Mouse (Mus musculus) heart, embryonic 15.5 days (tissue): ENCODE measurements around the gene Gimap5. TPM values are rescaled to one million over a fixed set of nuclear protein-coding genes. Genes with fewer than 3 reads are reported as not detected.
A peak's percentile ranks its signal among the peaks of the same experiment; 100 is the strongest.

Source experiments
- ATAC-seq: fragments of 200-750 bp; cut with Nextera tagmentation; replicated peaks from 2 replicates; pipeline ENCODE4 v1.8.0; 2017; ENCODE audit warnings: low read depth, moderate TSS enrichment; ENCODE audit not compliant: insufficient number of reproducible peaks, insufficient read depth, low FRiP score
- H3K27ac ChIP-seq: fragments of 300-500 bp; sonication (generic); 2 replicates; pipeline ENCODE4 v1.5.1; 2015; ENCODE audit warnings: mild to moderate bottlenecking, inconsistent platforms
- H3K27me3 ChIP-seq: fragments of 300-500 bp; sonication (generic); 2 replicates; pipeline ENCODE4 v1.6.1; 2015; ENCODE audit warnings: inconsistent platforms
- H3K36me3 ChIP-seq: fragments of 300-500 bp; sonication (generic); 2 replicates; pipeline ENCODE4 v1.6.1; 2015; ENCODE audit warnings: mild to moderate bottlenecking, inconsistent platforms
- H3K4me1 ChIP-seq: fragments of 300-500 bp; sonication (generic); replicated peaks from 2 replicates; pipeline ENCODE4 v1.6.1; 2015; ENCODE audit warnings: inconsistent platforms
- H3K4me2 ChIP-seq: fragments of 300-500 bp; sonication (generic); 2 replicates; pipeline ENCODE4 v1.6.1; 2015; ENCODE audit warnings: inconsistent platforms, mild to moderate bottlenecking, moderate library complexity
- H3K4me3 ChIP-seq: fragments of 300-500 bp; sonication (generic); 2 replicates; pipeline ENCODE4 v1.5.1; 2015; ENCODE audit warnings: mild to moderate bottlenecking, inconsistent platforms
- H3K9ac ChIP-seq: fragments of 300-500 bp; sonication (generic); 2 replicates; pipeline ENCODE4 v1.6.1; 2015; ENCODE audit warnings: mild to moderate bottlenecking, inconsistent platforms
- H3K9me3 ChIP-seq: fragments of 300-500 bp; sonication (generic); replicated peaks from 2 replicates; pipeline ENCODE4 v1.6.1; 2016; ENCODE audit warnings: inconsistent platforms
- WGBS: fragments of 180-500 bp; shearing (Covaris S2); methylation state at CpG from one replicate; pipeline ENCODE4 v1.1.7; 2015; ENCODE audit warnings: mixed read lengths; 5-methylcytosine and 5-hydroxymethylcytosine counted together
- polyA plus RNA-seq: library from polyadenylated mRNA; unstranded; fragments of >200 nt; fragmentation: Nextera tagmentation; extraction: Ambion mirVana; gene quantifications from 2 replicates; pipeline ENCODE4 v1.2.1, GENCODE M21; 2015

The Gimap5 gene
- polyA plus RNA-seq, 1 experiment from 2014 or later = 6.2 TPM

- no peak within 1 kb of the TSS for H3K4me3 ChIP-seq
- no peak within 1 kb of the TSS for H3K9ac ChIP-seq
- no peak for ATAC-seq
- 49% methylated on average over 2 of the region's 2 CpGs for WGBS
- H3K4me1 ChIP-seq = no peaks in the 10 kb centered on the region
- no peaks in the 10 kb centered on the region for H3K36me3 ChIP-seq
- no peak within 1 kb of the TSS for H3K27ac ChIP-seq
- no peaks in the 10 kb centered on the region for H3K9me3 ChIP-seq
- no peak within 1 kb of the TSS for H3K4me2 ChIP-seq
- H3K27me3 ChIP-seq = no peaks in the 10 kb centered on the region
Observed at GRCm38 (mm10) chr6:48718455-48718854, 27.5 kb upstream of the Gimap5 start, which contains the start of the genes Gm28053 and Gimap7. Gene Gm28053, plus strand, starts transcription at chr6:48718607. Gene Gimap7, plus strand, starts transcription at chr6:48718621.

- no peak for ATAC-seq
- Histone ChIP-seq H3K36me3 (no peaks in the 10 kb centered on the region), H3K9ac (no peak overlapping the region), H3K27me3 (no peaks in the 10 kb centered on the region), H3K4me2 (no peak overlapping the region), H3K27ac (no peak overlapping the region), H3K4me3 (no peak overlapping the region), H3K9me3 (no peaks in the 10 kb centered on the region), H3K4me1 (peaks cover 2% of the 10 kb centered on the region)
- WGBS = 68% methylated on average over 4 of the region's 4 CpGs
Observed at GRCm38 (mm10) chr6:48720326-48720725, 25.7 kb upstream of the Gimap5 start.

- 66% methylated on average over 8 of the region's 8 CpGs for WGBS
- Histone ChIP-seq H3K9me3 (no peaks in the 10 kb centered on the region), H3K27me3 (no peaks in the 10 kb centered on the region), H3K36me3 (no peaks in the 10 kb centered on the region), H3K4me3 (no peak overlapping the region), H3K9ac (no peak overlapping the region), H3K4me2 (no peak overlapping the region), H3K4me1 (peaks cover 9% of the 10 kb centered on the region), H3K27ac (no peak overlapping the region)
- no peak for ATAC-seq
Observed at GRCm38 (mm10) chr6:48723468-48723867, 22.5 kb upstream of the Gimap5 start.

GRCm38 (mm10) chr6:48725476-48725875, 20.5 kb upstream of the Gimap5 start:
- WGBS = 0% methylated on average over 1 of the region's 1 CpGs
- peak overlapping the region; percentile 47 for H3K27ac ChIP-seq
- peak; percentile 74 for ATAC-seq

GRCm38 (mm10) chr6:48727761-48728160, 18.2 kb upstream of the Gimap5 start:
- ATAC-seq = no peak
- Histone ChIP-seq H3K4me1 (peaks cover 9% of the 10 kb centered on the region), H3K27me3 (no peaks in the 10 kb centered on the region), H3K36me3 (no peaks in the 10 kb centered on the region), H3K9me3 (no peaks in the 10 kb centered on the region), H3K9ac (no peak overlapping the region), H3K27ac (no peak overlapping the region), H3K4me2 (no peak overlapping the region), H3K4me3 (no peak overlapping the region)
- 89% methylated on average over 5 of the region's 5 CpGs for WGBS

More at GRCm38 (mm10) chr6:48725476-48725875, 20.5 kb upstream of the Gimap5 start:
- Histone ChIP-seq H3K9me3 (no peaks in the 10 kb centered on the region), H3K4me2 (no peak overlapping the region), H3K9ac (no peak overlapping the region), H3K4me3 (no peak overlapping the region), H3K27me3 (no peaks in the 10 kb centered on the region), H3K4me1 (peaks cover 9% of the 10 kb centered on the region), H3K36me3 (no peaks in the 10 kb centered on the region)

GRCm38 (mm10) chr6:48732864-48733304, 13.1 kb upstream of the Gimap5 start:
- H3K9me3 ChIP-seq = no peaks in the 10 kb centered on the region
- 36% methylated on average over 8 of the region's 8 CpGs for WGBS
- ATAC-seq = no peak
- no peak overlapping the region for H3K27ac ChIP-seq
- H3K9ac ChIP-seq = no peak overlapping the region
- no peak overlapping the region for H3K4me2 ChIP-seq
- no peak overlapping the region for H3K4me3 ChIP-seq
- H3K36me3 ChIP-seq = no peaks in the 10 kb centered on the region
- H3K4me1 ChIP-seq = no peaks in the 10 kb centered on the region
- H3K27me3 ChIP-seq = no peaks in the 10 kb centered on the region

- 87% methylated on average over 1 of the region's 1 CpGs for WGBS
- Histone ChIP-seq H3K27ac (no peak overlapping the region), H3K4me2 (no peak overlapping the region), H3K9ac (no peak overlapping the region), H3K4me3 (no peak overlapping the region), H3K36me3 (no peaks in the 10 kb centered on the region), H3K9me3 (no peaks in the 10 kb centered on the region), H3K4me1 (no peaks in the 10 kb centered on the region), H3K27me3 (no peaks in the 10 kb centered on the region)
- no peak for ATAC-seq
Observed at GRCm38 (mm10) chr6:48733660-48734059, 12.3 kb upstream of the Gimap5 start.

- ATAC-seq = no peak
- no peak overlapping the region for H3K27ac ChIP-seq
- H3K9ac ChIP-seq = no peak overlapping the region
- no peak overlapping the region for H3K4me2 ChIP-seq
- 66% methylated on average over 2 of the region's 2 CpGs for WGBS
- no peaks in the 10 kb centered on the region for H3K36me3 ChIP-seq
- H3K4me3 ChIP-seq = no peak overlapping the region
- peaks cover 11% of the 10 kb centered on the region for H3K27me3 ChIP-seq
- H3K4me1 ChIP-seq = 0 out of 2 replicates have a peak, but pooled peaks cover 2% of the 10 kb centered on the region
- H3K9me3 ChIP-seq = no peaks in the 10 kb centered on the region
Observed at GRCm38 (mm10) chr6:48737053-48737452, 8.9 kb upstream of the Gimap5 start.

- Histone ChIP-seq H3K27me3 (peaks cover 17% of the 10 kb centered on the region), H3K4me1 (peaks cover 8% of the 10 kb centered on the region), H3K4me2 (no peak overlapping the region), H3K9ac (no peak overlapping the region), H3K4me3 (no peak overlapping the region), H3K27ac (no peak overlapping the region), H3K36me3 (no peaks in the 10 kb centered on the region), H3K9me3 (no peaks in the 10 kb centered on the region)
- 74% methylated on average over 5 of the region's 5 CpGs for WGBS
- ATAC-seq = no peak
Observed at GRCm38 (mm10) chr6:48737688-48738087, 8.3 kb upstream of the Gimap5 start.

- Histone ChIP-seq H3K36me3 (no peaks in the 10 kb centered on the region), H3K27me3 (peaks cover 25% of the 10 kb centered on the region), H3K4me2 (peak within 1 kb of the TSS; percentile 70), H3K9me3 (no peaks in the 10 kb centered on the region), H3K9ac (peak within 1 kb of the TSS; percentile 45), H3K4me1 (peaks cover 12% of the 10 kb centered on the region), H3K27ac (peak within 1 kb of the TSS; percentile 82), H3K4me3 (peak within 1 kb of the TSS; percentile 46)
- ATAC-seq = peak; percentile 59; the same call in 1 of the 2 replicates
- 61% methylated on average over 15 of the region's 15 CpGs for WGBS
Observed at GRCm38 (mm10) chr6:48738961-48739779, 6.8 kb upstream of the Gimap5 start, which contains the start of gene Gimap1. Gene Gimap1, plus strand, starts transcription at chr6:48739054.

- H3K9me3 ChIP-seq = no peaks in the 10 kb centered on the region
- H3K4me1 ChIP-seq = peaks cover 12% of the 10 kb centered on the region
- peak overlapping the region; percentile 82; the same call in 1 of the 2 replicates for H3K27ac ChIP-seq
- H3K36me3 ChIP-seq = no peaks in the 10 kb centered on the region
- no peak for ATAC-seq
- peak overlapping the region; percentile 31 for H3K4me3 ChIP-seq
- peaks cover 25% of the 10 kb centered on the region for H3K27me3 ChIP-seq
- WGBS = 65% methylated on average over 3 of the region's 3 CpGs
- H3K9ac ChIP-seq = peak overlapping the region; percentile 29
- peak overlapping the region; percentile 70; the same call in 1 of the 2 replicates for H3K4me2 ChIP-seq
Observed at GRCm38 (mm10) chr6:48739780-48740055, 6.3 kb upstream of the Gimap5 start.
